Mouse (Mus musculus) yolk sac, embryonic 10.5 days (tissue): ENCODE data around the gene Adam25.
"Not testable (repeated sequence)": the region's sequence is repeated elsewhere in the genome, so short reads cannot be mapped to it uniquely, and the experiment has no call there.

Experiments used
- DNase-seq: peaks from one replicate; pipeline ENCODE4 v3.0.0-alpha.2; 2017; ENCODE audit warnings: low spot score

Gene Adam25

GRCm38 (mm10) chr8:40751908-40752307 lies at the start of gene Adam25:
Adam25 (plus strand) TSS chr8:40752208.
- not testable (repeated sequence) for DNase-seq

GRCm38 (mm10) chr8:40715406-40715805 lies 36.6 kb upstream of the Adam25 start:
- not testable (repeated sequence) for DNase-seq

- no peak for DNase-seq
These were observed 36.0 kb upstream of the Adam25 start for GRCm38 (mm10) chr8:40715986-40716385.

GRCm38 (mm10) chr8:40783320-40783719 lies 31.3 kb downstream of the Adam25 start:
- no peak for DNase-seq

GRCm38 (mm10) chr8:40792973-40793372 lies 41.0 kb downstream of the Adam25 start, which contains the start of gene Adam20:
Adam20 (plus strand) TSS chr8:40793273.
- DNase-seq: not testable (repeated sequence)

- no peak for DNase-seq
These were observed 51.5 kb downstream of the Adam25 start for GRCm38 (mm10) chr8:40803379-40804079.
